Mouse (Mus musculus): ENCODE measurements around the gene Gltpd2. TPM values are rescaled to one million over a fixed set of nuclear protein-coding genes. Genes with fewer than 3 reads are reported as not detected.

Gltpd2 gene
- total RNA-seq (2023), result not detected

DNA sequence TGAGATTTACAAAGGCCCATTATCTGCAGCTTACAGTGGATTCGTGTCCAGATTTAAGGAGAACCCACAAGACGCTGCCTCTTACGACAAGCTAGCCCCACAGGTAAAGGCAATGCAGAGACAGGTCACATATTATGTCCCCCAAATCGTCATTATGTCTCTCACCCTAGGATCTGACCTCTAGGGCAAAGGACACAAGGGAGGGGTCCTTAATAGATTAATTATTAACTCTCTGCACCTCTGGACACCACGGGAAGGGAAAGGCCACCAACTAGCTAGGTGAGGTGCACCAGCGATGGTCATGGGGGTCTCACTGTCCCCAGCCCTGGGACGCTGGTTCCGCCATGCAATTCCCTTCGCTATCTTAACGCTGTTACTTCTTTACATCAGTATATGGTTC, at the start of gene Gltpd2:
Gene Gltpd2, plus strand, starts transcription at position 274 of the 400 bp plus-strand sequence.

GRCm38 (mm10) chr11:70504970-70505369, 14.0 kb upstream of the Gltpd2 start, which contains the start of gene Tm4sf5:
Gene Tm4sf5, plus strand, starts transcription at chr11:70505244.

DNA sequence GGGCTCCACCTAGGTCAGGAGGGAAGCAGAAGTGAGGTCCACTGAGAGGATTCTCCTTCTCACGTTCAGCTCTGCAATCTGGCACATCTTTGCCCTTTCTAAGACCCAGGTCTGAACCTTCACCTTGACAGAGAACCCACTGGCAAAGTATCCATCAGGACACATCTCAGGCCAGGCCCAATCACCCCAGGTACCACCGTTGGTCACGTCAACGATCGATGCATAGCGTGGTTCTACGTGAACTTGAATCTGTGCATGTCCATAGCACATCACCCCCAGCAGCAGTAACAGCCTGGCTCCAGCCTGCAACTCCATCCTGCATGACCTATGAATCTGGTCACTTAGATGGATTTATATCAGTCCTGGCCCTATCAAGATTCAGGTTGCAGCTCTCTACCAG, 4.7 kb upstream of the Gltpd2 start, which contains the start of gene Vmo1:
Gene Vmo1, minus strand, starts transcription at position 329 of the 400 bp plus-strand sequence.

DNA sequence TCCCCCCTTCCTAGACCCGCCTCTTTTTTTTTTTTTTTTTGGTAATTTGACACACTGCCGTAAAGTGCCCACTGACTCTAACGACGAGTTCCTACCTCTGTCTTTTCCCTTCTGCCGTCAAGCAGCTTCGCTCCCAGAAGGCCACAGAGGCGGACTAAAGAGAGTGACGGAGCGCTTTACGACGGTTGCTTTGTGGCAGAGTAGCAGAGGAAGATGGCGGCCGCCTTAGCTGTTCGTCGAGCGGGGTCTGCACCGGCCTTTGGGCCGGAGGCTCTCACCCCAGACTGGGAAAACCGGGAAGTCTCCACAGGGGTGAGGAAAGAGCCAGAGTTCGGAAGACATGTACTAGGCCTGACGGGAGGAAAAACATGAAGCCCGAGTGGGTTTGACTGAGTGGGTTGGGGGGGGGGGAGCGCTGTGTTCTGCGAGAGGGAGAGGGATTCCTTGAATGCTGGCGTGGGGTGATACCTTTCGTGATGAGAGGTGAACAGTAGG, 6.2 kb downstream of the Gltpd2 start, which contains the start of gene Psmb6:
Gene Psmb6, plus strand, starts transcription at position 184 of the 495 bp plus-strand sequence.

GRCm38 (mm10) chr11:70532839-70533238, 13.8 kb downstream of the Gltpd2 start, which contains the start of gene Gm40193:
Gene Gm40193, minus strand, starts transcription at chr11:70532939.

DNA sequence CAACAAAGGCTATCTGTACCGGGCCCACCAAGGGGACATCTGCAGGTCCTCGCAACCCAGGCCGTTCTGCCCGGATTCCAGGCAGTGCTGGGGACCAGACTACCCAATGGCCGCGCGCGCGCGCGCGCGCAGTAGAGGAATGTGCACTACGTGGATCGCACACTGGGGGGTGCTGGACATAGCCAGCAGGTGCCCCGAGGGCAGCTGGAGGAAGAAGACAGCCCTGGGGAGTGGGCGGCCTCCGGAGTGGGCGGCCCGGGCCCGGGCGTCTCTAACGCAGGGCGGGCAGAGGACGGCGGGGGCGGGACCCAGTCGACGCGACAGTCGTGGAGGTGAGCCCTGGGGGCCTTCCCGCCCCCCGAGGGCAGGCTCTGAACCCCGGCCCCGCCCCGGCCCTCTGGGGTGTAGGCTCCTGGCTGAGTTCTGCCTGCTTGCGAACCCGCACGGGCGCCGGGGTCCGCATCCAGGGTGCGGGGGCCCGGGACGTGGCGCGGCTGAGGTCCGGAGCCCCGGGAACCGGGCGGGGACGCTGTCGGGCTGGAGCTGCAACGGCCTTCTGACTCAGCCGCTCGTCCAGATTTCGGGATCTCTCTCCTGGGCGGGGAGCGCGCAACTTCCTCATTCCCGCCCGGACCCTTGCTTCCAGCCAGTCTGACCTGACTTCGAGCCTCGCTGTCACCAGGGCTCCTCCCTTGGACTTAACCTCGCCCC, 21.0 kb downstream of the Gltpd2 start, which contains the start of gene Pld2:
Gene Pld2, plus strand, starts transcription at position 188 of the 711 bp plus-strand sequence.

GRCm38 (mm10) chr11:70562287-70562994, 43.4 kb downstream of the Gltpd2 start, which contains the start of gene Mink1:
Gene Mink1, plus strand, starts transcription at chr11:70562881.

Other genes with a start within 250 kb of the Gltpd2 start
- gene Alox12e, start 196.6 kb upstream of the Gltpd2 start, total RNA-seq (2023), result not detected
- gene Alox15, start 167.2 kb upstream of the Gltpd2 start, total RNA-seq (2023), result 0.77 TPM
- 26.8 TPM for gene Pelp1, start 109.2 kb upstream of the Gltpd2 start, total RNA-seq (2023)
- gene Arrb2, start 86.6 kb upstream of the Gltpd2 start, total RNA-seq (2023), result 289 TPM
- gene Med11, start 67.3 kb upstream of the Gltpd2 start, total RNA-seq (2023), result 27.4 TPM
- 1.8 TPM for gene Zmynd15, start 59.8 kb upstream of the Gltpd2 start, total RNA-seq (2023)
- gene Cxcl16, start 59.2 kb upstream of the Gltpd2 start, total RNA-seq (2023), result 2.5 TPM
- not detected for gene Tm4sf5, start 14.0 kb upstream of the Gltpd2 start, total RNA-seq (2023)
- not detected for gene Vmo1, start 4.6 kb upstream of the Gltpd2 start, total RNA-seq (2023)
- gene Psmb6, start 6.2 kb downstream of the Gltpd2 start, total RNA-seq (2023), result 123 TPM
- gene Gm40193, start 13.7 kb downstream of the Gltpd2 start, total RNA-seq (2023), result not detected
- 3.7 TPM for gene Pld2, start 20.9 kb downstream of the Gltpd2 start, total RNA-seq (2023)
- gene Mink1, start 43.7 kb downstream of the Gltpd2 start, total RNA-seq (2023), result 159 TPM
- 0.95 TPM for gene 4930544D05Rik, start 96.7 kb downstream of the Gltpd2 start, total RNA-seq (2023)
- 1.5 TPM for gene Chrne, start 100.0 kb downstream of the Gltpd2 start, total RNA-seq (2023)
- gene Gp1ba, start 119.9 kb downstream of the Gltpd2 start, total RNA-seq (2023), result not detected
- 242 TPM for gene Rnf167, start 128.0 kb downstream of the Gltpd2 start, total RNA-seq (2023)
- gene Slc25a11, start 128.3 kb downstream of the Gltpd2 start, total RNA-seq (2023), result 53.9 TPM
- gene Pfn1, start 135.4 kb downstream of the Gltpd2 start, total RNA-seq (2023), result 1,382 TPM
- gene Eno3, start 138.0 kb downstream of the Gltpd2 start, total RNA-seq (2023), result 22.7 TPM
- gene Spag7, start 150.2 kb downstream of the Gltpd2 start, total RNA-seq (2023), result 34.6 TPM
- gene Camta2, start 168.9 kb downstream of the Gltpd2 start, total RNA-seq (2023), result 45.5 TPM
- not detected for gene Inca1, start 181.0 kb downstream of the Gltpd2 start, total RNA-seq (2023)
- 27.4 TPM for gene Kif1c, start 181.4 kb downstream of the Gltpd2 start, total RNA-seq (2023)
- gene Zfp3, start 245.0 kb downstream of the Gltpd2 start, total RNA-seq (2023), result 2.8 TPM

Measured in CD8-positive naive resting alpha-beta T cell, adult 57 days (primary cell).